Mouse (Mus musculus): ENCODE measurements around the gene Camta1. TPM values are rescaled to one million over a fixed set of nuclear protein-coding genes. Genes with fewer than 3 reads are reported as not detected.

Gene Camta1
- polyA plus RNA-seq, 1 experiment from 2014 or later = 130 TPM

- H3K4me3 ChIP-seq = no peak overlapping the region
- no peaks in the 10 kb centered on the region for H3K9me3 ChIP-seq
- 67% methylated on average over 15 of the region's 15 CpGs for whole genome bisulfite sequencing
- H3K36me3 ChIP-seq = no peaks in the 10 kb centered on the region
- no peaks in the 10 kb centered on the region for H3K27me3 ChIP-seq
- H3K4me1 ChIP-seq = peaks cover 17% of the 10 kb centered on the region
- no peak overlapping the region for H3K4me2 ChIP-seq (replicated peaks)
- H3K9ac ChIP-seq (replicated peaks) = no peak overlapping the region
- H3K27ac ChIP-seq (replicated peaks) = peak overlapping the region; percentile 54
- peak; percentile 43 for ATAC-seq (replicated peaks)
These were observed 140.8 kb downstream of the Camta1 start for GRCm38 (mm10) chr4:151720722-151721467.

- Histone ChIP-seq H3K4me3 (no peak overlapping the region), H3K36me3 (no peaks in the 10 kb centered on the region), H3K4me1 (peaks cover 22% of the 10 kb centered on the region), H3K4me2 (replicated peaks) (no peak overlapping the region), H3K9ac (replicated peaks) (no peak overlapping the region), H3K27me3 (no peaks in the 10 kb centered on the region), H3K27ac (replicated peaks) (no peak overlapping the region), H3K9me3 (no peaks in the 10 kb centered on the region)
- 59% methylated on average over 21 of the region's 21 CpGs for WGBS
- ATAC-seq (replicated peaks) = no peak
These were observed 142.7 kb downstream of the Camta1 start for GRCm38 (mm10) chr4:151718866-151719475.

- Histone ChIP-seq H3K9ac (replicated peaks) (no peak overlapping the region), H3K36me3 (no peaks in the 10 kb centered on the region), H3K27ac (replicated peaks) (no peak overlapping the region), H3K4me1 (peaks cover 22% of the 10 kb centered on the region), H3K4me2 (replicated peaks) (no peak overlapping the region), H3K9me3 (no peaks in the 10 kb centered on the region), H3K4me3 (no peak overlapping the region), H3K27me3 (no peaks in the 10 kb centered on the region)
- 69% methylated on average over 7 of the region's 7 CpGs for WGBS
- no peak for ATAC-seq (replicated peaks)
These were observed 143.8 kb downstream of the Camta1 start for GRCm38 (mm10) chr4:151717864-151718263.

DNA sequence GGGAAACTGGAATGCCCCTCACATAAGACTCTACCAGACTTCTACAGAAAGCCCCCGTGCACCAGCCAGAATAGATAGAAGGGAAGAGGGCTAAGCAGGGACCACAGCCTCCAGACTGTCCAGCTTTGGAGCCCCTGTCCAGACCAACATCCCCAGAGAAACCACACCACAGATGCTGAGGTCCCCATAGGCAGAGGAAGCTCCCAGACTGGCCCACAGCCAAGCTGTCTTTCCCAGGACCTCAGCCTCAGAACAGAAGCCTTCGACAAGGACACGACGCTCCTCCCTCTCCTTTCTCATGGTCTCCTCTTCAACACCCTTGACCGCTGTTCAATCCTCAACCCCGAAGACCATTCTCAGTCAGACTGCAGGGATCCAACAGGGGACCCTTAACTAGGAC is 148.0 kb downstream of the Camta1 start:
- Histone ChIP-seq H3K36me3 (no peaks in the 10 kb centered on the region), H3K4me1 (0 out of 2 replicates have a peak, but pooled peaks cover 4% of the 10 kb centered on the region), H3K9ac (replicated peaks) (no peak overlapping the region), H3K4me3 (no peak overlapping the region), H3K9me3 (no peaks in the 10 kb centered on the region), H3K27ac (replicated peaks) (no peak overlapping the region), H3K27me3 (no peaks in the 10 kb centered on the region), H3K4me2 (replicated peaks) (no peak overlapping the region)
- ATAC-seq (replicated peaks) = no peak
- WGBS = 83% methylated on average over 6 of the region's 6 CpGs

GRCm38 (mm10) chr4:151711406-151711805 is 150.3 kb downstream of the Camta1 start:
- Histone ChIP-seq H3K4me2 (replicated peaks) (no peak overlapping the region), H3K4me1 (0 out of 2 replicates have a peak, but pooled peaks cover 4% of the 10 kb centered on the region), H3K36me3 (no peaks in the 10 kb centered on the region), H3K4me3 (no peak overlapping the region), H3K9me3 (no peaks in the 10 kb centered on the region), H3K27me3 (no peaks in the 10 kb centered on the region), H3K9ac (replicated peaks) (no peak overlapping the region), H3K27ac (replicated peaks) (no peak overlapping the region)
- ATAC-seq (replicated peaks) = no peak
- 83% methylated on average over 2 of the region's 2 CpGs for WGBS

DNA sequence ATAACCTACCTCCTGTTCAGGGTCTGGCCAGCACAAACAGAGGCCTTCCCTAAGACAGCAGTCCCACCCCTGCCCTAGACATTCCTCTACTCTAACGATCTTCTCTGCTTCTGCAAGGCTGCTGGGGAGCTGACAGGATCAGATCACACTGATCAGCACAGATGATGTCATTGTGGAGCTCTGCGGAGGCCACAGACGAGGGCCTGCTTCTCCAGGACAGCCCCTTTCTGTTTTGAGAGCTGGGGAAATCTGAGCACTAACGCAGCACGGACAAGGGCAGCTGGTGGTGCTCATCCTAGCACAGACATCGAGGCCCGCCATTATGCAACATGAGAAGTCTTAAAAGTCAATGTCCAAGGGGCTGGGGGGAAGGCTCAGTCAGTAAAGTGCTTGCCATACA is 151.2 kb downstream of the Camta1 start:
- no peaks in the 10 kb centered on the region for H3K27me3 ChIP-seq
- no peak overlapping the region for H3K9ac ChIP-seq (replicated peaks)
- H3K27ac ChIP-seq (replicated peaks) = no peak overlapping the region
- H3K4me1 ChIP-seq = 0 out of 2 replicates have a peak, but pooled peaks cover 3% of the 10 kb centered on the region
- WGBS = 34% methylated on average over 7 of the region's 7 CpGs
- H3K4me2 ChIP-seq (replicated peaks) = no peak overlapping the region
- ATAC-seq (replicated peaks) = no peak
- H3K9me3 ChIP-seq = no peaks in the 10 kb centered on the region
- H3K36me3 ChIP-seq = no peaks in the 10 kb centered on the region
- no peak overlapping the region for H3K4me3 ChIP-seq

- no peaks in the 10 kb centered on the region for H3K36me3 ChIP-seq
These were observed 152.4 kb downstream of the Camta1 start for GRCm38 (mm10) chr4:151709269-151709668.

DNA sequence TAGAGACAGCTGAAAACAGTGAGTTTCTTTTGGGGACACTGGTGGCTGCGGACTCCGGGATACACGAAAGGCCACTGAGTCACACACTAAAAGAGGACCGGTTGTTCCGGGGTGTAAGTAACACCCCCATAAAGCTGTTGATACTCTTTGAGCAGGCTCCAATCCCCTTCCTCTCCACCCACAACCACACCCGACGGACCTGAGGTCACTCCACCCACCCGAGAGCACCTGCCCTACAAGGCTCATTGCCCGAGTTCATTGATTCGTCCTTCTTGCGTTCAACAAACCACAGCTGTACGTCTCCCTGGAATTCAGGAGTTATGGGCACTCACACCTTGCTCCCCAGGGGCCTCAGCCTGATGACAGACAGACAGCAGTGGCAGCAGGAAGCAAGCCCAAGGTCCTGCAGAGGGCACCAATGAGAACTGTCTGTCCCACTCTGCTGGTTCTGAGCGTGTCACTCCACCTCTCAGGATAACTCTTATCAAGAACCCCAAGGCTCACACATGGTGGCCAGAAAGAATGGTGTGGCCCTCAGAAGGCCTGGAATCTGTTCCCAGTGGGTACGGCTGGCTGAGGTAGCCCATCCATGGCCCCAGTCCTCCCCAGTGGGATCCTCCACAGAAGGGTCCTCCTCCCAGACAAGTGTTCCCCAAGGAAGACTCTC is 158.5 kb downstream of the Camta1 start:
- Histone ChIP-seq H3K9ac (replicated peaks) (no peak overlapping the region), H3K9me3 (no peaks in the 10 kb centered on the region), H3K4me3 (no peak overlapping the region), H3K4me2 (replicated peaks) (no peak overlapping the region), H3K27ac (replicated peaks) (no peak overlapping the region), H3K36me3 (no peaks in the 10 kb centered on the region), H3K4me1 (no peaks in the 10 kb centered on the region), H3K27me3 (no peaks in the 10 kb centered on the region)
- no peak for ATAC-seq (replicated peaks)
- WGBS = 92% methylated on average over 14 of the region's 14 CpGs

More at GRCm38 (mm10) chr4:151709269-151709668, 152.4 kb downstream of the Camta1 start:
- 83% methylated on average over 8 of the region's 8 CpGs for WGBS
- Histone ChIP-seq H3K4me2 (replicated peaks) (no peak overlapping the region), H3K4me3 (no peak overlapping the region), H3K9ac (replicated peaks) (no peak overlapping the region), H3K27ac (replicated peaks) (no peak overlapping the region), H3K27me3 (no peaks in the 10 kb centered on the region), H3K4me1 (no peaks in the 10 kb centered on the region), H3K9me3 (no peaks in the 10 kb centered on the region)
- no peak for ATAC-seq (replicated peaks)

GRCm38 (mm10) chr4:151702463-151702862 is 159.2 kb downstream of the Camta1 start:
- no peak for ATAC-seq (replicated peaks)
- WGBS = 83% methylated on average over 11 of the region's 11 CpGs

GRCm38 (mm10) chr4:151695984-151696383 is 165.7 kb downstream of the Camta1 start:
- Histone ChIP-seq H3K27ac (replicated peaks) (peak overlapping the region; percentile 39), H3K4me2 (replicated peaks) (no peak overlapping the region), H3K9me3 (no peaks in the 10 kb centered on the region), H3K4me1 (peaks cover 28% of the 10 kb centered on the region), H3K4me3 (no peak overlapping the region), H3K36me3 (no peaks in the 10 kb centered on the region), H3K9ac (replicated peaks) (no peak overlapping the region), H3K27me3 (no peaks in the 10 kb centered on the region)
- ATAC-seq (replicated peaks) = no peak; the same call in 1 of the 2 replicates
- WGBS = 10% methylated on average over 11 of the region's 11 CpGs

More at GRCm38 (mm10) chr4:151702463-151702862, 159.2 kb downstream of the Camta1 start:
- Histone ChIP-seq H3K36me3 (no peaks in the 10 kb centered on the region), H3K27ac (replicated peaks) (no peak overlapping the region), H3K9me3 (no peaks in the 10 kb centered on the region), H3K4me2 (replicated peaks) (no peak overlapping the region), H3K4me3 (no peak overlapping the region), H3K9ac (replicated peaks) (no peak overlapping the region), H3K27me3 (no peaks in the 10 kb centered on the region), H3K4me1 (no peaks in the 10 kb centered on the region)

DNA sequence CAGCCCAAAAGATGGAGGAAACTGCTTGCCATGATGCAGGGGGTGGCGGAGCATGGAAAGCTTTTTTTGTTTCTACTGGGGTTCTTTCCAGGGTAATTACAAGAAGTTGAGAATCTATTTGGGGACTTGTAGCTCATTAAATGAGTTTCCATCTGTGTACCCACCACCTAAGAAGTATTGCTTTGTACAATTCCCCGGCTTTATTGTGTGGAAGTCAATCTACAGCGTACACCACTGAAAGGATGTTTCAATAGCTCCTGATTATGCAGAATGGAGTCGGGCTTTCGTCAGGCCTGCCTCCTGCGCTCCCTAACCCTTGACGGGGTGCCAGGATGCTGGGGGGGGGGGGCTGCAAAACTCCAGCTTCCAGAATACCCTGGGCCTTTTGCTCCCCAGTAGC is 167.1 kb downstream of the Camta1 start:
- H3K4me3 ChIP-seq = no peak overlapping the region
- 14% methylated on average over 7 of the region's 7 CpGs for WGBS
- no peak overlapping the region for H3K9ac ChIP-seq (replicated peaks)
- no peaks in the 10 kb centered on the region for H3K27me3 ChIP-seq
- no peak overlapping the region for H3K27ac ChIP-seq (replicated peaks)
- no peaks in the 10 kb centered on the region for H3K36me3 ChIP-seq
- peak; percentile 47; the same call in 1 of the 2 replicates for ATAC-seq (replicated peaks)
- H3K9me3 ChIP-seq = no peaks in the 10 kb centered on the region
- H3K4me2 ChIP-seq (replicated peaks) = no peak overlapping the region
- peaks cover 28% of the 10 kb centered on the region for H3K4me1 ChIP-seq

GRCm38 (mm10) chr4:151694047-151694446 is 167.6 kb downstream of the Camta1 start:
- no peak overlapping the region for H3K27ac ChIP-seq (replicated peaks)
- peaks cover 28% of the 10 kb centered on the region for H3K4me1 ChIP-seq

More at GRCm38 (mm10) chr4:151694047-151694446, 167.6 kb downstream of the Camta1 start:
- no peak for ATAC-seq (replicated peaks)
- no peak overlapping the region for H3K4me3 ChIP-seq
- H3K27me3 ChIP-seq = no peaks in the 10 kb centered on the region
- WGBS = 87% methylated on average over 3 of the region's 3 CpGs
- no peak overlapping the region for H3K9ac ChIP-seq (replicated peaks)
- no peaks in the 10 kb centered on the region for H3K9me3 ChIP-seq
- no peak overlapping the region for H3K4me2 ChIP-seq (replicated peaks)
- H3K36me3 ChIP-seq = no peaks in the 10 kb centered on the region
